Mouse (Mus musculus) cortical plate, adult 2 months (tissue): ENCODE measurements around the gene Foxred1. TPM values are rescaled to one million over a fixed set of nuclear protein-coding genes. Genes with fewer than 3 reads are reported as not detected.

Experiments used
- H3K27ac ChIP-seq: fragments of 200-500 bp; 2 replicates; pipeline ENCODE4 v1.5.1; 2012; ENCODE audit warnings: low read length, control low read depth, inconsistent platforms; ENCODE audit not compliant: insufficient read depth
- H3K4me1 ChIP-seq: fragments of 200-500 bp; 2 replicates; pipeline ENCODE4 v1.6.1; 2011; ENCODE audit warnings: low read length; ENCODE audit not compliant: control insufficient read depth, insufficient read depth
- H3K4me3 ChIP-seq: fragments of 200-500 bp; 2 replicates; pipeline ENCODE4 v1.5.1; 2011; ENCODE audit warnings: mild to moderate bottlenecking, low read length, control low read depth; ENCODE audit not compliant: insufficient read depth
- CTCF ChIP-seq: fragments of 200-500 bp; IDR thresholded peaks from 2 replicates; pipeline ENCODE4 v1.5.1; 2011; ENCODE audit warnings: mild to moderate bottlenecking, control low read depth, low read length; ENCODE audit not compliant: insufficient read depth; ENCODE audit errors: extremely low read depth
- POLR2A ChIP-seq: fragments of 200-500 bp; IDR thresholded peaks from 2 replicates; pipeline ENCODE4 v1.6.1; 2011; ENCODE audit warnings: mild to moderate bottlenecking, low read length, control low read depth; ENCODE audit not compliant: insufficient read depth; ENCODE audit errors: extremely low read depth
- polyA plus RNA-seq: library from polyadenylated mRNA; depleted of rRNA; stranded (reverse); fragments of >200 nt; gene quantifications from 2 replicates; pipeline ENCODE4 v1.2.3, GENCODE M21; 2012; rRNA removed

The Foxred1 gene
- polyA plus RNA-seq = 57.0 and 64.6 TPM in 2 replicates

- TF ChIP-seq POLR2A (peak; percentile 96), CTCF (no peak)
- H3K4me3 ChIP-seq = peak within 1 kb of the TSS; percentile 76
- peak within 1 kb of the TSS; percentile 37; the same call in 1 of the 2 replicates for H3K27ac ChIP-seq
- peaks cover 3% of the 10 kb centered on the region; the same call in 1 of the 2 replicates for H3K4me1 ChIP-seq
Observed at GRCm38 (mm10) chr9:35210542-35211474, at the start of gene Foxred1. Foxred1 (minus strand) TSS chr9:35211055.

GRCm38 (mm10) chr9:35257365-35257764 is 46.5 kb upstream of the Foxred1 start:
- Histone ChIP-seq H3K4me3 (no peak overlapping the region), H3K4me1 (no peaks in the 10 kb centered on the region), H3K27ac (no peak overlapping the region)
- TF ChIP-seq CTCF (no peak), POLR2A (no peak)

- TF ChIP-seq POLR2A (no peak), CTCF (no peak)
- Histone ChIP-seq H3K4me1 (no peaks in the 10 kb centered on the region), H3K4me3 (no peak overlapping the region), H3K27ac (no peak overlapping the region)
Observed at GRCm38 (mm10) chr9:35249476-35249875, 38.6 kb upstream of the Foxred1 start.

- Histone ChIP-seq H3K27ac (no peak overlapping the region), H3K4me1 (no peaks in the 10 kb centered on the region), H3K4me3 (no peak overlapping the region)
- TF ChIP-seq CTCF (no peak), POLR2A (no peak)
Observed at GRCm38 (mm10) chr9:35247405-35247804, 36.5 kb upstream of the Foxred1 start.

DNA sequence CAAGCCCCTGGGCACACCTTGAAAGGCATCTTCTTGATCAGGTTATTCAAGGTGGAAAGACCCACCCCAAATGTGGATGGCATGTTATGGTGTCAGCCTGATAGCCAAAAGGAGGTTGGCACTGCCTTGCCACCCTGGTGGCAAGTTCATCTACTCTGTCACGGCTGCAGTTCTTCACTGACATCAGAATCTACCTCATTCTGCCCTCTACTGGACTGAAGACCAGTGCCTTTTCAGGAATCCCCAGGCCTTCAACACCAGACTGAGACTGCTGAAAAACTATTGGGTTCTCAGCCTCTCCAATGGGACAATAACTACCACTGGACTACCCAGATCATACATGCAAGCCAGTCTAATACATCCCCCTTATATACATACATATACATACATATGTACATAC is 28.9 kb upstream of the Foxred1 start:
- H3K4me3 ChIP-seq = no peak overlapping the region
- no peak for TF ChIP-seq POLR2A
- no peak for TF ChIP-seq CTCF
- H3K27ac ChIP-seq = no peak overlapping the region
- no peaks in the 10 kb centered on the region for H3K4me1 ChIP-seq

GRCm38 (mm10) chr9:35238915-35239571 is 28.2 kb upstream of the Foxred1 start:
- no peaks in the 10 kb centered on the region for H3K4me1 ChIP-seq
- no peak overlapping the region for H3K27ac ChIP-seq
- TF ChIP-seq CTCF = no peak
- TF ChIP-seq POLR2A = no peak
- H3K4me3 ChIP-seq = no peak overlapping the region

GRCm38 (mm10) chr9:35238371-35238770 is 27.5 kb upstream of the Foxred1 start:
- H3K4me3 ChIP-seq = no peak overlapping the region
- TF ChIP-seq CTCF (no peak), POLR2A (no peak)
- no peak overlapping the region for H3K27ac ChIP-seq
- H3K4me1 ChIP-seq = no peaks in the 10 kb centered on the region

DNA sequence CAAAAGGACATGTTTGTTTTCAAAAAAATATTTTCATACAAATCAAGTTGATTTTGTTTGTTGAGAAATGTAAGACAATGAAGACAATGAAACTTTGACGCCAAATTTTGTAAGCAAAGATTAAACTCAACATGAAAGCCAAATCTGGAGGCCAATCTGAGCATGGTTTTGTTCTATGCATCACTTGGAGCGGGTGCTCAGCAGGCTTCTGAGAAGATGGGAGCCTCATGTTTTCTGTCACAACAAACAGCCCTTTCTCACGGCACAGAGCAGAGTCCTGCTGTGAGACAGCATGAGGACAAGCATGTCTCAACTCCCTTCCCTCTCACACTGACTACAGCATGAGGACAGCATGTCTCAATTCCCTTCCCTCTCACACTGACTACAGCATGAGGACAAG is 25.1 kb upstream of the Foxred1 start:
- TF ChIP-seq CTCF (no peak), POLR2A (no peak)
- no peaks in the 10 kb centered on the region for H3K4me1 ChIP-seq
- H3K4me3 ChIP-seq = no peak overlapping the region
- no peak overlapping the region for H3K27ac ChIP-seq

- Histone ChIP-seq H3K4me1 (no peaks in the 10 kb centered on the region), H3K4me3 (no peak overlapping the region), H3K27ac (no peak overlapping the region)
- TF ChIP-seq POLR2A (no peak), CTCF (no peak)
Observed at GRCm38 (mm10) chr9:35228671-35229070, 17.8 kb upstream of the Foxred1 start.

- no peak overlapping the region for H3K27ac ChIP-seq
- TF ChIP-seq CTCF = no peak
- no peak for TF ChIP-seq POLR2A
- no peak overlapping the region for H3K4me3 ChIP-seq
- H3K4me1 ChIP-seq = no peaks in the 10 kb centered on the region
Observed at GRCm38 (mm10) chr9:35223466-35223865, 12.6 kb upstream of the Foxred1 start.
